Mouse (Mus musculus) naive thymus-derived CD4-positive, alpha-beta T cell, adult 2 months (primary cell): Measurements from ENCODE around the gene 9230113P08Rik.
"Not testable (repeated sequence)": the region's sequence is repeated elsewhere in the genome, so short reads cannot be mapped to it uniquely, and the experiment has no call there.

Experiments
- DNase-seq: peaks from one replicate; pipeline ENCODE4 v3.0.0-alpha.2; 2011; ENCODE audit warnings: low read depth

Gene 9230113P08Rik

GRCm38 (mm10) chr9:35908123-35908522 lies at the start of gene 9230113P08Rik:
Gene 9230113P08Rik (plus strand): TSS chr9:35908423.
- not testable (repeated sequence) for DNase-seq

DNA sequence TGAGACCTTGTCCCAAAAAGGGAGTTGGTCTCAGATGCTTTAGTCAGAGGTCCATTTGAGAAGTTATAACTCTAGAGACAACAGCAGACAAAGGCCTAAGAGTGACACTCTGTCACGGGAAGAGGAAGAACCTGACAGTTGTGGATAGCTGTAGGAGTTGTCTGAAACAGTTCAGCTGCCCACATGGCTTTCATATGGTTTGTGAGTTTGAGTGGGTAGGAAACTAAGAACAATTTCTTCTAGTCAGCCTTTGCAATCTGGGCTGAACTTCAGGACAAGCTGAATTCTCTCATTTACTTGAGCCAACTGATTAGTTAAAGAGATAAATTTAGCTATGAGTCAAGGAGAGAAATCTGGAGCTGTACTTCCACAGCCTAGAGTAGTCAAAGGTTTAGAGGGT lies 15.1 kb upstream of the 9230113P08Rik start:
- not testable (repeated sequence) for DNase-seq

- DNase-seq = no peak
These were observed 3.7 kb upstream of the 9230113P08Rik start for GRCm38 (mm10) chr9:35904494-35904893.

GRCm38 (mm10) chr9:35930817-35931216 lies 22.6 kb downstream of the 9230113P08Rik start:
- no peak for DNase-seq
